Mouse (Mus musculus): Measurements from ENCODE around the gene Cmpk1. TPM values are rescaled to one million over a fixed set of nuclear protein-coding genes. Genes with fewer than 3 reads are reported as not detected.
A peak's percentile ranks its signal among the peaks of the same experiment; 100 is the strongest.
"Not testable (repeated sequence)": the region's sequence is repeated elsewhere in the genome, so short reads cannot be mapped to it uniquely, and the experiment has no call there.

Cmpk1 gene
- polyA plus RNA-seq, 1 experiment from 2014 or later = 227 TPM

- peak overlapping the region; percentile 65 for H3K4me3 ChIP-seq (replicated peaks; ENCODE audit: low read length)
- peak overlapping the region; percentile 93 for H3K4me2 ChIP-seq (replicated peaks)
- peak overlapping the region; percentile 87 for H3K9ac ChIP-seq
- H3K36me3 ChIP-seq (replicated peaks; ENCODE audit: control insufficient read depth, insufficient read depth) = no peaks in the 10 kb centered on the region
- peaks cover 26% of the 10 kb centered on the region for H3K4me1 ChIP-seq (replicated peaks; ENCODE audit: control insufficient read depth, insufficient read depth, low read length)
- WGBS = 1% methylated on average over 8 of the region's 8 CpGs
- ATAC-seq (ENCODE audit: low FRiP score) (peak; percentile 35), DNase-seq (ENCODE audit: low spot score) (peak; percentile 63)
- no peaks in the 10 kb centered on the region for H3K27me3 ChIP-seq (ENCODE audit: control insufficient read depth, insufficient read depth, low read length)
- peak overlapping the region; percentile 99 for H3K27ac ChIP-seq
- no peaks in the 10 kb centered on the region for H3K9me3 ChIP-seq (ENCODE audit: control insufficient read depth, low read length)
Measured at GRCm38 (mm10) chr4:114986211-114986590, 840 bp downstream of the Cmpk1 start.

GRCm38 (mm10) chr4:114983020-114983419 is 4.0 kb downstream of the Cmpk1 start:
- peaks cover 26% of the 10 kb centered on the region for H3K4me1 ChIP-seq (replicated peaks; ENCODE audit: control insufficient read depth, insufficient read depth, low read length)
- DNase-seq (ENCODE audit: low spot score) = no peak
- H3K9me3 ChIP-seq (ENCODE audit: control insufficient read depth, low read length) = no peaks in the 10 kb centered on the region
- whole genome bisulfite sequencing = 93% methylated on average over 1 of the region's 1 CpGs
- no peak overlapping the region for H3K4me2 ChIP-seq (replicated peaks)
- no peaks in the 10 kb centered on the region for H3K27me3 ChIP-seq (ENCODE audit: control insufficient read depth, insufficient read depth, low read length)
- H3K9ac ChIP-seq = no peak overlapping the region
- no peak for ATAC-seq (ENCODE audit: low FRiP score)
- H3K36me3 ChIP-seq (replicated peaks; ENCODE audit: control insufficient read depth, insufficient read depth) = no peaks in the 10 kb centered on the region
- no peak overlapping the region for H3K27ac ChIP-seq
- no peak overlapping the region for H3K4me3 ChIP-seq (replicated peaks; ENCODE audit: low read length)

- Histone ChIP-seq H3K9me3 (ENCODE audit: control insufficient read depth, low read length) (no peaks in the 10 kb centered on the region), H3K4me2 (replicated peaks) (no peak overlapping the region), H3K4me3 (replicated peaks; ENCODE audit: low read length) (no peak overlapping the region), H3K27me3 (ENCODE audit: control insufficient read depth, insufficient read depth, low read length) (no peaks in the 10 kb centered on the region), H3K4me1 (replicated peaks; ENCODE audit: control insufficient read depth, insufficient read depth, low read length) (peaks cover 22% of the 10 kb centered on the region), H3K36me3 (replicated peaks; ENCODE audit: control insufficient read depth, insufficient read depth) (no peaks in the 10 kb centered on the region), H3K9ac (no peak overlapping the region), H3K27ac (no peak overlapping the region)
- no peak for ATAC-seq (ENCODE audit: low FRiP score)
- WGBS = 92% methylated on average over 1 of the region's 1 CpGs
- no peak for DNase-seq (ENCODE audit: low spot score)
Measured at GRCm38 (mm10) chr4:114982619-114983018, 4.4 kb downstream of the Cmpk1 start.

GRCm38 (mm10) chr4:114973229-114973740 is 13.8 kb downstream of the Cmpk1 start:
- Histone ChIP-seq H3K4me1 (replicated peaks; ENCODE audit: control insufficient read depth, insufficient read depth, low read length) (no peaks in the 10 kb centered on the region), H3K27ac (no peak overlapping the region), H3K9ac (no peak overlapping the region), H3K4me2 (replicated peaks) (no peak overlapping the region), H3K9me3 (ENCODE audit: control insufficient read depth, low read length) (no peaks in the 10 kb centered on the region), H3K27me3 (ENCODE audit: control insufficient read depth, insufficient read depth, low read length) (no peaks in the 10 kb centered on the region), H3K36me3 (replicated peaks; ENCODE audit: control insufficient read depth, insufficient read depth) (peaks cover 9% of the 10 kb centered on the region), H3K4me3 (replicated peaks; ENCODE audit: low read length) (no peak overlapping the region)
- 86% methylated on average over 1 of the region's 1 CpGs for WGBS
- DNase-seq (ENCODE audit: low spot score) (no peak), ATAC-seq (ENCODE audit: low FRiP score) (no peak)

GRCm38 (mm10) chr4:114970736-114971135 is 16.3 kb downstream of the Cmpk1 start:
- 98% methylated on average over 5 of the region's 5 CpGs for WGBS
- Histone ChIP-seq H3K4me1 (replicated peaks; ENCODE audit: control insufficient read depth, insufficient read depth, low read length) (no peaks in the 10 kb centered on the region), H3K36me3 (replicated peaks; ENCODE audit: control insufficient read depth, insufficient read depth) (peaks cover 33% of the 10 kb centered on the region), H3K27ac (no peak overlapping the region), H3K4me3 (replicated peaks; ENCODE audit: low read length) (no peak overlapping the region), H3K4me2 (replicated peaks) (no peak overlapping the region), H3K9me3 (ENCODE audit: control insufficient read depth, low read length) (no peaks in the 10 kb centered on the region), H3K27me3 (ENCODE audit: control insufficient read depth, insufficient read depth, low read length) (no peaks in the 10 kb centered on the region), H3K9ac (no peak overlapping the region)
- DNase-seq (ENCODE audit: low spot score) (no peak), ATAC-seq (ENCODE audit: low FRiP score) (no peak)

GRCm38 (mm10) chr4:114960881-114961280 is 26.2 kb downstream of the Cmpk1 start:
- H3K9me3 ChIP-seq (ENCODE audit: control insufficient read depth, low read length); DNase-seq (ENCODE audit: low spot score); H3K9ac ChIP-seq; ATAC-seq (ENCODE audit: low FRiP score); H3K27me3 ChIP-seq (ENCODE audit: control insufficient read depth, insufficient read depth, low read length); H3K4me1 ChIP-seq (replicated peaks; ENCODE audit: control insufficient read depth, insufficient read depth, low read length); H3K4me2 ChIP-seq (replicated peaks); H3K4me3 ChIP-seq (replicated peaks; ENCODE audit: low read length); H3K27ac ChIP-seq: not testable (repeated sequence)
- WGBS = 94% methylated on average over 2 of the region's 2 CpGs
- H3K36me3 ChIP-seq (replicated peaks; ENCODE audit: control insufficient read depth, insufficient read depth) = peaks cover 61% of the 10 kb centered on the region

- 93% methylated on average over 2 of the region's 2 CpGs for WGBS
- Histone ChIP-seq H3K4me2 (replicated peaks) (no peak overlapping the region), H3K9me3 (ENCODE audit: control insufficient read depth, low read length) (no peaks in the 10 kb centered on the region), H3K9ac (no peak overlapping the region), H3K4me1 (replicated peaks; ENCODE audit: control insufficient read depth, insufficient read depth, low read length) (no peaks in the 10 kb centered on the region), H3K4me3 (replicated peaks; ENCODE audit: low read length) (no peak overlapping the region), H3K27ac (no peak overlapping the region), H3K27me3 (ENCODE audit: control insufficient read depth, insufficient read depth, low read length) (no peaks in the 10 kb centered on the region), H3K36me3 (replicated peaks; ENCODE audit: control insufficient read depth, insufficient read depth) (peaks cover 48% of the 10 kb centered on the region)
- ATAC-seq (ENCODE audit: low FRiP score) (no peak), DNase-seq (ENCODE audit: low spot score) (no peak)
Measured at GRCm38 (mm10) chr4:114959533-114959932, 27.5 kb downstream of the Cmpk1 start.

GRCm38 (mm10) chr4:114958786-114959185 is 28.3 kb downstream of the Cmpk1 start:
- peaks cover 43% of the 10 kb centered on the region for H3K36me3 ChIP-seq (replicated peaks; ENCODE audit: control insufficient read depth, insufficient read depth)
- no peak overlapping the region for H3K9ac ChIP-seq
- no peak overlapping the region for H3K4me2 ChIP-seq (replicated peaks)
- H3K9me3 ChIP-seq (ENCODE audit: control insufficient read depth, low read length) = no peaks in the 10 kb centered on the region
- no peaks in the 10 kb centered on the region for H3K27me3 ChIP-seq (ENCODE audit: control insufficient read depth, insufficient read depth, low read length)
- no peak for ATAC-seq (ENCODE audit: low FRiP score)
- no peak overlapping the region for H3K4me3 ChIP-seq (replicated peaks; ENCODE audit: low read length)
- no peak overlapping the region for H3K27ac ChIP-seq
- no peak for DNase-seq (ENCODE audit: low spot score)
- over 99% methylated on average over 4 of the region's 4 CpGs for WGBS
- no peaks in the 10 kb centered on the region for H3K4me1 ChIP-seq (replicated peaks; ENCODE audit: control insufficient read depth, insufficient read depth, low read length)

GRCm38 (mm10) chr4:114958231-114958630 is 28.8 kb downstream of the Cmpk1 start:
- no peak overlapping the region for H3K9ac ChIP-seq
- peaks cover 42% of the 10 kb centered on the region for H3K36me3 ChIP-seq (replicated peaks; ENCODE audit: control insufficient read depth, insufficient read depth)
- no peaks in the 10 kb centered on the region for H3K27me3 ChIP-seq (ENCODE audit: control insufficient read depth, insufficient read depth, low read length)
- ATAC-seq (ENCODE audit: low FRiP score) = no peak
- no peak overlapping the region for H3K4me2 ChIP-seq (replicated peaks)
- H3K4me1 ChIP-seq (replicated peaks; ENCODE audit: control insufficient read depth, insufficient read depth, low read length) = no peaks in the 10 kb centered on the region
- no peak for DNase-seq (ENCODE audit: low spot score)
- H3K9me3 ChIP-seq (ENCODE audit: control insufficient read depth, low read length) = no peaks in the 10 kb centered on the region
- WGBS = 81% methylated on average over 2 of the region's 2 CpGs
- H3K27ac ChIP-seq = no peak overlapping the region
- H3K4me3 ChIP-seq (replicated peaks; ENCODE audit: low read length) = no peak overlapping the region

GRCm38 (mm10) chr4:114957403-114957802 is 29.6 kb downstream of the Cmpk1 start:
- no peak for DNase-seq (ENCODE audit: low spot score)

More at GRCm38 (mm10) chr4:114957403-114957802, 29.6 kb downstream of the Cmpk1 start:
- Histone ChIP-seq H3K4me1 (replicated peaks; ENCODE audit: control insufficient read depth, insufficient read depth, low read length) (no peaks in the 10 kb centered on the region), H3K9ac (no peak overlapping the region), H3K27me3 (ENCODE audit: control insufficient read depth, insufficient read depth, low read length) (no peaks in the 10 kb centered on the region), H3K4me2 (replicated peaks) (no peak overlapping the region), H3K27ac (no peak overlapping the region), H3K4me3 (replicated peaks; ENCODE audit: low read length) (no peak overlapping the region), H3K9me3 (ENCODE audit: control insufficient read depth, low read length) (no peaks in the 10 kb centered on the region), H3K36me3 (replicated peaks; ENCODE audit: control insufficient read depth, insufficient read depth) (peaks cover 35% of the 10 kb centered on the region)
- ATAC-seq (ENCODE audit: low FRiP score) = no peak

Measured in hindbrain, embryonic 14.5 days (tissue).